Mouse (Mus musculus) megakaryocyte, embryonic 14.5 days (primary cell): ENCODE measurements at regions not wholly inside any gene's neighbourhood (a gene's known extent, or its start where the extent isn't known, plus 50 kb on each side); places are given as distances from the start of the nearest gene placed in this dataset.
A peak's percentile ranks its signal among the peaks of the same experiment; 100 is the strongest.

ENCODE experiments used
- H3K27me3 ChIP-seq: replicated peaks from 2 replicates; pipeline ENCODE3; 2012; ENCODE audit warnings: inconsistent platforms
- H3K36me3 ChIP-seq: replicated peaks from 2 replicates; pipeline ENCODE3; 2012; ENCODE audit warnings: low read length, inconsistent platforms, mixed read lengths
- H3K4me1 ChIP-seq: 2 replicates; pipeline ENCODE4 v1.6.1; 2012; ENCODE audit warnings: inconsistent platforms
- H3K4me3 ChIP-seq: replicated peaks from 2 replicates; pipeline ENCODE3; 2012; ENCODE audit warnings: moderate library complexity, mild to moderate bottlenecking, inconsistent platforms
- H3K9me3 ChIP-seq: 2 replicates; pipeline ENCODE4 v1.6.1; 2012; ENCODE audit warnings: inconsistent platforms
- FLI1 ChIP-seq: IDR thresholded peaks from 2 replicates; pipeline ENCODE4 v1.6.1; 2012; ENCODE audit warnings: low read length, inconsistent platforms, mixed read lengths
- GATA1 ChIP-seq: IDR thresholded peaks from 3 replicates; pipeline ENCODE4 v1.6.1; 2012; ENCODE audit warnings: mixed read lengths, low read length, inconsistent platforms, borderline replicate concordance

- Histone ChIP-seq H3K4me1 (no peaks in the 10 kb centered on the region), H3K27me3 (peaks cover 10% of the 10 kb centered on the region), H3K4me3 (no peak overlapping the region), H3K36me3 (no peaks in the 10 kb centered on the region), H3K9me3 (peaks cover 9% of the 10 kb centered on the region)
- no peak for TF ChIP-seq GATA1
- TF ChIP-seq FLI1, result no peak
Observed at GRCm38 (mm10) chr8:34431985-34432384, 320.4 kb upstream of the Gm10131 start.

DNA sequence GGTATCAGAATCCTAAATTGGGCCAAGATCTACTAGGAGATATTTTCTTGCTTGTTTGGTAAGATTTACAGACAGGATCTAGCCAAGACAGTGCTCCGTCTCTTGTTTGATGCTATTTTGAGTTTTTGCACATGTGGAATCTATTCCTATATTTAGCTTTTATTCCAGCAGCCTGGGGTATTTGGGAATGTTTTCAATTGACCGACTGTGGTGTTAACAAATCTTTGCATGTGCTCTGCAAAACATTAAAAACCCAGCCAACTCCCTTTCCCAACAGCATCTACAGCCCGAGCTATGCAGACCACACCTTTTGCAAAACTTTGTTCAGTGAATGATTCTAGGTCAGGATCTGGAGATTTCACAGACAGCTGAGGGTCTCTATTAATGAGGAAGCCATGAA is 317.7 kb upstream of the Gm10131 start:
- TF ChIP-seq GATA1 (no peak), FLI1 (no peak)
- no peaks in the 10 kb centered on the region for H3K4me1 ChIP-seq

GRCm38 (mm10) chr8:34401571-34401970 is 290.0 kb upstream of the Gm10131 start:
- Histone ChIP-seq H3K27me3 (peaks cover 11% of the 10 kb centered on the region), H3K36me3 (no peaks in the 10 kb centered on the region), H3K4me1 (peaks cover 9% of the 10 kb centered on the region), H3K4me3 (no peak overlapping the region), H3K9me3 (peaks cover 18% of the 10 kb centered on the region)
- TF ChIP-seq FLI1, result no peak
- no peak for TF ChIP-seq GATA1

More for the DNA sequence above, 317.7 kb upstream of the Gm10131 start:
- H3K36me3 ChIP-seq, result no peaks in the 10 kb centered on the region
- peaks cover 9% of the 10 kb centered on the region for H3K9me3 ChIP-seq
- H3K27me3 ChIP-seq, result peaks cover 14% of the 10 kb centered on the region
- no peak overlapping the region for H3K4me3 ChIP-seq

DNA sequence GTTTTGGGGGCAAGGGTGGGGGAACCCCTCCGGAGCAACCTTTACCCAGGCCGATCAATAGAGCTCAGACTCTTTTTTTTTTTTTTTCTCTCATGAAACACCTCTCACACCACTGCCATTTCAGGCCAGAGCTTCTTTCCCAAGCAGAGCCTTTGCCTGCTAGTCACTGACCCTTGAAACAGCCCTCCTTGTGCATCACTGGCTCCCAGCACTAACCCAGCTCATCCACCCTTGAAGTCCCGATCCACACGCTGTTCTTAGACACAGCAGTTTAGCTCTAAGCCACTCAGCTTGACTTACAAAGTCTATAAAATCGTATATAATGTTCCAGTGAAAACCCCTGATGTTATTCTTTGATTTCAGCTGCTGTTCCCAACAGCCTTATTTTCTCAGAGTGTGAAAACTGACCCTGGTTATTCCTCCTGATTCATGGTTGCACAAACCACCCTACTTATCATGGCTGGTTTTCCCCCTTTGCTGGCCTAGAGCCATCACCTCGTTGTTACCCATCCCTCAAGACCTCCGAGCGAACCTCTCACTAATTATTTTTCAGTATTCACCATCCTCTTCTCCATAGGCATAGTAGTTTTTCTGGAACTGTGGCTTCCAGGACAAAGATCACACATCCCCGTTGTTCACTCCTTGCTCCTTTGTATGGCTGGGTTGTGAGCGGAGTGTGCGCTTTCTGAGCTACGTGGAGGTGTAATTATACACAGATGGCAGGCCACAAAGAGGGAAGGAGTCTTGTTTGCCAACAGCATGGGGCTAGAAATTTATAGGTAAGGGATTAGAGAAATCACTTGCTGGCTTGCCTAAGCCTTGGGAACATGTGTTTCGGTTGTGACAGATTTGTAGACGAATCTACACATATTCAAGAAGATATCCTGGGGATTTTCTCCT is 287.6 kb upstream of the Gm10131 start:
- peaks cover 6% of the 10 kb centered on the region; the same call in 1 of the 2 replicates for H3K9me3 ChIP-seq
- no peak overlapping the region for H3K4me3 ChIP-seq
- peaks cover 9% of the 10 kb centered on the region for H3K4me1 ChIP-seq
- no peaks in the 10 kb centered on the region for H3K36me3 ChIP-seq
- peaks cover 11% of the 10 kb centered on the region for H3K27me3 ChIP-seq
- no peak for TF ChIP-seq FLI1
- TF ChIP-seq GATA1, result no peak

GRCm38 (mm10) chr8:34397583-34398411 is 286.3 kb upstream of the Gm10131 start:
- Histone ChIP-seq H3K9me3 (peaks cover 8% of the 10 kb centered on the region; the same call in 1 of the 2 replicates), H3K27me3 (peaks cover 13% of the 10 kb centered on the region), H3K4me1 (peaks cover 9% of the 10 kb centered on the region), H3K36me3 (no peaks in the 10 kb centered on the region), H3K4me3 (peak overlapping the region; percentile 82)
- TF ChIP-seq FLI1 (no peak), GATA1 (no peak)

GRCm38 (mm10) chr8:34397225-34397582 is 285.7 kb upstream of the Gm10131 start:
- peaks cover 9% of the 10 kb centered on the region for H3K4me1 ChIP-seq
- H3K36me3 ChIP-seq, result no peaks in the 10 kb centered on the region
- TF ChIP-seq FLI1 (no peak), GATA1 (no peak)
- peaks cover 15% of the 10 kb centered on the region for H3K27me3 ChIP-seq
- H3K9me3 ChIP-seq, result 0 out of 2 replicates have a peak, but pooled peaks cover 10% of the 10 kb centered on the region
- H3K4me3 ChIP-seq, result peak overlapping the region; percentile 82

DNA sequence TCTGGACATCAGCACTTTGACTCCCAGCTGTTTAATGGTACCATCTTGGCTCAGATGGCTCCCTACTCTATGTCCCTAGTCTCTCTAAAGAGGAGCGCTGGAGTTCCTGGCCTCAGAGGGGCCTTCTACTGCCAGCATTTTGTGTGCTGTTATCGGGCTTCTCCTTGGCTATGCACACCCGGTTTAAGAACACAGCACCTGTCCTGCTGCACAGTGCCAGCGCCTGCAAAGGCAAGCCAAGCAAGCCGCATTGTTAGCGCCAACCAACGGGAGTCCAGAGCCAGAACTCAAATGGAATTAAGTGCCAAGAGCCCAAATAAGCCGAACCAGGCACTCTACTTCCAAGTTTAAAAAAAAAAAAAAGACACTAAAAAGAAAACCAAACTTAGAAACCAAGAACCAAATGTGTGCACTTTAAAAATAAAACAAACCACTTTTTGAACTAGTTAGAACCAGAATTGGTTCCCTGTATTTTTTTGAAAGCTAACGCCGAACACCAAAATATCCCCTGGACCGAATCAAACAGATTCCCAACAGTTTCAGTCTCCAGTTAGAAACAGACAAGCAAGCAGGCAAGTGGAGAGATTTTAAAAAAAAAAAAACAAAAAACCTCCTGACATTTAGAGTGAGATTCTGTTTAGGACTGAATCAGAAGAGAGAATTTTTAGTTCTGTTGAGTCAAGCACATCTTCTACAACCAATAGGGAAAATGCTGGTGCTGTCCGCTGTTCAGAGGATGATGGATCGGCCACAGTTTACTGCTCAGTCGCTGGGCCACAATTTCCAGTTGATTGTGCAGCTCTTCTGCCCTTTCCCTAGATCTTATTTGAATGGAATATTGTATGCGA is 281.7 kb upstream of the Gm10131 start:
- TF ChIP-seq FLI1, result no peak
- no peak for TF ChIP-seq GATA1
- H3K4me1 ChIP-seq, result peaks cover 9% of the 10 kb centered on the region
- no peak overlapping the region for H3K4me3 ChIP-seq
- peaks cover 20% of the 10 kb centered on the region for H3K27me3 ChIP-seq
- H3K36me3 ChIP-seq, result no peaks in the 10 kb centered on the region
- H3K9me3 ChIP-seq, result 0 out of 2 replicates have a peak, but pooled peaks cover 10% of the 10 kb centered on the region

GRCm38 (mm10) chr8:34392208-34392980 is 280.9 kb upstream of the Gm10131 start:
- Histone ChIP-seq H3K27me3 (peaks cover 20% of the 10 kb centered on the region), H3K36me3 (no peaks in the 10 kb centered on the region), H3K4me1 (peaks cover 2% of the 10 kb centered on the region; the same call in 1 of the 2 replicates), H3K9me3 (0 out of 2 replicates have a peak, but pooled peaks cover 10% of the 10 kb centered on the region), H3K4me3 (no peak overlapping the region)
- TF ChIP-seq GATA1, result no peak
- no peak for TF ChIP-seq FLI1

DNA sequence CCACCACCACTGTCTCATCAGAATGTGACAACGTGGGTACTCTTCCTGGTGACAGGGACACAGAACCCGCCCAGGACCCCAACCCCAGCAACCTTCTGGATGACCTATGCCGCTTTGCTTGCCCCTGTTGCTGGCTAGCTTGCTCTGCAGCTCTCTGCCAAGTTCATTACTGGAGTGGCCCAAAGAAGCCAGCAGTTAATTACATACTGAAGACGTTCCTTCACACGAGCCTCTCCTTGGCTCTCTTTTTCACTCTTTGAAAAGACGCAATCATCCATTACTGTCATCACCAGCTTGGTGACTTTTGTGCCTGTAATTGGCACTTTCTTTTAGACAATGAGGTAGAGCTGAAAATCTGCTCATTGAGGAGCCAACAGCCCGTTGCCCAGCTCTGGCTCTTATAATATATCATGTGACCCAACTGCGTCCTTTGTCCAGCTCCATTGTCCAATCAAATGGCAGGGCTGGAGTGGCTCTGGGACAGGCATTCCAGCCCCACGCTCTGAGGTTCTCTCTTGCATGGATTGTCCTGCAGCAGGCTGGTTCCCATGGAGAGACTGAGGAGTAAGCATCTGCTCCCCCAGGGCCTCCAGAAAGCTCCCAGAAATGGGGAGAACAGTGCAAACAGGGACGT is 274.4 kb upstream of the Gm10131 start:
- no peaks in the 10 kb centered on the region for H3K9me3 ChIP-seq
- no peak overlapping the region for H3K4me3 ChIP-seq
- H3K4me1 ChIP-seq, result no peaks in the 10 kb centered on the region
- H3K36me3 ChIP-seq, result no peaks in the 10 kb centered on the region
- TF ChIP-seq FLI1 (no peak), GATA1 (no peak)
- H3K27me3 ChIP-seq, result peaks cover 13% of the 10 kb centered on the region
